Mouse (Mus musculus) liver, embryonic 12.5 days (tissue): Measurements from ENCODE around the gene Hoxc11. TPM values are rescaled to one million over a fixed set of nuclear protein-coding genes. Genes with fewer than 3 reads are reported as not detected.

Source experiments
- ATAC-seq: fragments of 200-750 bp; cut with Nextera tagmentation; 2 replicates; pipeline ENCODE4 v1.8.0; 2017; ENCODE audit warnings: moderate number of reproducible peaks, mild to moderate bottlenecking, moderate library complexity
- H3K27ac ChIP-seq: fragments of 300-500 bp; sonication (generic); 2 replicates; pipeline ENCODE4 v1.5.1; 2016; ENCODE audit warnings: mild to moderate bottlenecking
- H3K27me3 ChIP-seq: fragments of 300-500 bp; sonication (generic); replicated peaks from 2 replicates; pipeline ENCODE4 v1.6.1; 2016; ENCODE audit warnings: mild to moderate bottlenecking, moderate library complexity
- H3K36me3 ChIP-seq: fragments of 300-500 bp; sonication (generic); 2 replicates; pipeline ENCODE4 v1.6.1; 2016; ENCODE audit warnings: mild to moderate bottlenecking, moderate library complexity
- H3K4me1 ChIP-seq: fragments of 300-500 bp; sonication (generic); 2 replicates; pipeline ENCODE4 v1.6.1; 2016
- H3K4me2 ChIP-seq: fragments of 300-500 bp; sonication (generic); 2 replicates; pipeline ENCODE4 v1.6.1; 2016; ENCODE audit warnings: mild to moderate bottlenecking, moderate library complexity
- H3K4me3 ChIP-seq: fragments of 300-500 bp; sonication (generic); 2 replicates; pipeline ENCODE4 v1.5.1; 2016; ENCODE audit warnings: mild to moderate bottlenecking, moderate library complexity
- H3K9ac ChIP-seq: fragments of 300-500 bp; sonication (generic); 2 replicates; pipeline ENCODE4 v1.6.1; 2016; ENCODE audit warnings: mild to moderate bottlenecking, moderate library complexity
- H3K9me3 ChIP-seq: fragments of 300-500 bp; sonication (generic); replicated peaks from 2 replicates; pipeline ENCODE4 v1.6.1; 2016; ENCODE audit warnings: mild to moderate bottlenecking, moderate library complexity
- WGBS: fragments of 180-500 bp; shearing (Covaris S2); methylation state at CpG from one replicate; pipeline ENCODE4 v1.1.7; 2016; ENCODE audit not compliant: insufficient replicate concordance; 5-methylcytosine and 5-hydroxymethylcytosine counted together
- polyA plus RNA-seq: library from polyadenylated mRNA; unstranded; fragments of >200 nt; fragmentation: Nextera tagmentation; extraction: Ambion mirVana; gene quantifications from 2 replicates; pipeline ENCODE4 v1.2.1, GENCODE M21; 2016

The Hoxc11 gene
- not detected in 2 replicates for polyA plus RNA-seq

GRCm38 (mm10) chr15:102954192-102955006 lies at the start of gene Hoxc11:
Gene Hoxc11 (plus strand): TSS chr15:102954427.
- Histone ChIP-seq H3K27ac (no peak within 1 kb of the TSS), H3K4me1 (no peaks in the 10 kb centered on the region), H3K4me2 (no peak within 1 kb of the TSS), H3K9ac (no peak within 1 kb of the TSS), H3K36me3 (no peaks in the 10 kb centered on the region), H3K4me3 (no peak within 1 kb of the TSS), H3K9me3 (no peaks in the 10 kb centered on the region), H3K27me3 (peaks cover 99% of the 10 kb centered on the region)
- WGBS: 3% methylated on average over 57 of the region's 57 CpGs
- ATAC-seq: no peak

- no peak overlapping the region for H3K27ac ChIP-seq
- ATAC-seq: no peak
- WGBS: 30% methylated on average over 1 of the region's 1 CpGs
- no peak overlapping the region for H3K9ac ChIP-seq
- H3K4me2 ChIP-seq: no peak overlapping the region
- no peaks in the 10 kb centered on the region for H3K9me3 ChIP-seq
- peaks cover 73% of the 10 kb centered on the region for H3K27me3 ChIP-seq
- H3K4me1 ChIP-seq: no peaks in the 10 kb centered on the region
- no peaks in the 10 kb centered on the region for H3K36me3 ChIP-seq
- H3K4me3 ChIP-seq: no peak overlapping the region
These were observed 49.3 kb upstream of the Hoxc11 start for GRCm38 (mm10) chr15:102904946-102905345.

GRCm38 (mm10) chr15:102909536-102909935 lies 44.7 kb upstream of the Hoxc11 start:
- H3K4me1 ChIP-seq: no peaks in the 10 kb centered on the region
- H3K4me3 ChIP-seq: no peak overlapping the region
- no peak for ATAC-seq
- H3K9ac ChIP-seq: no peak overlapping the region
- H3K27ac ChIP-seq: no peak overlapping the region
- H3K36me3 ChIP-seq: no peaks in the 10 kb centered on the region
- no peaks in the 10 kb centered on the region for H3K9me3 ChIP-seq
- peaks cover 92% of the 10 kb centered on the region for H3K27me3 ChIP-seq
- 4% methylated on average over 4 of the region's 4 CpGs for WGBS
- H3K4me2 ChIP-seq: no peak overlapping the region

- Histone ChIP-seq H3K27me3 (peaks cover 92% of the 10 kb centered on the region), H3K36me3 (no peaks in the 10 kb centered on the region), H3K27ac (no peak overlapping the region), H3K4me3 (no peak overlapping the region), H3K4me2 (no peak overlapping the region), H3K9me3 (no peaks in the 10 kb centered on the region), H3K4me1 (no peaks in the 10 kb centered on the region), H3K9ac (no peak overlapping the region)
- WGBS: under 1% methylated on average over 18 of the region's 18 CpGs
- no peak for ATAC-seq
These were observed 44.2 kb upstream of the Hoxc11 start for GRCm38 (mm10) chr15:102910038-102910437.

GRCm38 (mm10) chr15:102910496-102911095 lies 43.6 kb upstream of the Hoxc11 start:
- no peak overlapping the region for H3K4me2 ChIP-seq
- H3K27ac ChIP-seq: no peak overlapping the region
- no peak for ATAC-seq
- H3K27me3 ChIP-seq: peaks cover 89% of the 10 kb centered on the region
- H3K36me3 ChIP-seq: no peaks in the 10 kb centered on the region
- H3K4me1 ChIP-seq: no peaks in the 10 kb centered on the region
- no peak overlapping the region for H3K9ac ChIP-seq
- 4% methylated on average over 22 of the region's 22 CpGs for WGBS
- no peaks in the 10 kb centered on the region for H3K9me3 ChIP-seq
- no peak overlapping the region for H3K4me3 ChIP-seq

GRCm38 (mm10) chr15:102913038-102913585 lies 41.1 kb upstream of the Hoxc11 start:
- Histone ChIP-seq H3K4me1 (no peaks in the 10 kb centered on the region), H3K27me3 (peaks cover 91% of the 10 kb centered on the region), H3K27ac (no peak overlapping the region), H3K4me3 (no peak overlapping the region), H3K4me2 (no peak overlapping the region), H3K9me3 (no peaks in the 10 kb centered on the region), H3K36me3 (no peaks in the 10 kb centered on the region), H3K9ac (no peak overlapping the region)
- ATAC-seq: no peak
- WGBS: 2% methylated on average over 19 of the region's 19 CpGs

- Histone ChIP-seq H3K36me3 (no peaks in the 10 kb centered on the region), H3K4me3 (no peak overlapping the region), H3K27ac (no peak overlapping the region), H3K27me3 (peaks cover 93% of the 10 kb centered on the region), H3K9ac (no peak overlapping the region), H3K4me2 (no peak overlapping the region), H3K4me1 (no peaks in the 10 kb centered on the region), H3K9me3 (no peaks in the 10 kb centered on the region)
- 3% methylated on average over 20 of the region's 20 CpGs for WGBS
- ATAC-seq: no peak
These were observed 36.2 kb upstream of the Hoxc11 start for GRCm38 (mm10) chr15:102917972-102918572.

GRCm38 (mm10) chr15:102918611-102919265 lies 35.5 kb upstream of the Hoxc11 start:
- Histone ChIP-seq H3K27ac (no peak overlapping the region), H3K36me3 (no peaks in the 10 kb centered on the region), H3K4me1 (no peaks in the 10 kb centered on the region), H3K27me3 (peaks cover 94% of the 10 kb centered on the region), H3K9me3 (no peaks in the 10 kb centered on the region), H3K9ac (no peak overlapping the region), H3K4me2 (no peak overlapping the region), H3K4me3 (no peak overlapping the region)
- WGBS: 6% methylated on average over 7 of the region's 7 CpGs
- ATAC-seq: no peak

GRCm38 (mm10) chr15:102919336-102920180 lies 34.7 kb upstream of the Hoxc11 start:
- no peak overlapping the region for H3K4me2 ChIP-seq

GRCm38 (mm10) chr15:102920619-102921018 lies 33.6 kb upstream of the Hoxc11 start:
- Histone ChIP-seq H3K9ac (no peak overlapping the region), H3K4me2 (peak overlapping the region; percentile 25), H3K27ac (no peak overlapping the region), H3K4me3 (no peak overlapping the region), H3K4me1 (no peaks in the 10 kb centered on the region), H3K27me3 (peaks cover 99% of the 10 kb centered on the region), H3K9me3 (no peaks in the 10 kb centered on the region), H3K36me3 (no peaks in the 10 kb centered on the region)
- 3% methylated on average over 20 of the region's 20 CpGs for WGBS
- no peak for ATAC-seq

More at GRCm38 (mm10) chr15:102919336-102920180, 34.7 kb upstream of the Hoxc11 start:
- WGBS: 5% methylated on average over 12 of the region's 12 CpGs
- Histone ChIP-seq H3K9ac (no peak overlapping the region), H3K4me1 (no peaks in the 10 kb centered on the region), H3K9me3 (no peaks in the 10 kb centered on the region), H3K27ac (no peak overlapping the region), H3K36me3 (no peaks in the 10 kb centered on the region), H3K27me3 (peaks cover 97% of the 10 kb centered on the region), H3K4me3 (no peak overlapping the region)
- ATAC-seq: no peak
